Mouse (Mus musculus) heart, postnatal 36 days (tissue): ENCODE results near the gene Map3k4. TPM values are rescaled to one million over a fixed set of nuclear protein-coding genes. Genes with fewer than 3 reads are reported as not detected.

Experiments used
- DNase-seq, 2 experiments: peaks; one replicate each; pipeline ENCODE4 v3.0.0; 2021 to 2022
- intact Hi-C: fragments of 180-260 bp; cut with DNase I; formaldehyde crosslinking; loops from one replicate; pipeline ENCODE4 v1.15.1; 2025
- total RNA-seq, 2 experiments: library from RNA; stranded (reverse); gene quantifications; 2 replicates each; pipeline ENCODE4 v1.2.3; 2021

Map3k4 gene
- total RNA-seq, 2 experiments from 2014 or later: 45.8 to 46.6 TPM

GRCm38 (mm10) chr17:12275756-12276155 is 42.8 kb downstream of the Map3k4 start:
- intact Hi-C loops: no loop called here
- no peak for DNase-seq

- DNase-seq: no peak
- intact Hi-C loops: no loop called here
Observed at GRCm38 (mm10) chr17:12273032-12273431, 45.6 kb downstream of the Map3k4 start.

GRCm38 (mm10) chr17:12271805-12272204 is 46.8 kb downstream of the Map3k4 start:
- no peak for DNase-seq
- intact Hi-C loops: no loop called here

- DNase-seq: no peak
- intact Hi-C loops: no loop called here
Observed at GRCm38 (mm10) chr17:12268538-12268937, 50.1 kb downstream of the Map3k4 start.

DNA sequence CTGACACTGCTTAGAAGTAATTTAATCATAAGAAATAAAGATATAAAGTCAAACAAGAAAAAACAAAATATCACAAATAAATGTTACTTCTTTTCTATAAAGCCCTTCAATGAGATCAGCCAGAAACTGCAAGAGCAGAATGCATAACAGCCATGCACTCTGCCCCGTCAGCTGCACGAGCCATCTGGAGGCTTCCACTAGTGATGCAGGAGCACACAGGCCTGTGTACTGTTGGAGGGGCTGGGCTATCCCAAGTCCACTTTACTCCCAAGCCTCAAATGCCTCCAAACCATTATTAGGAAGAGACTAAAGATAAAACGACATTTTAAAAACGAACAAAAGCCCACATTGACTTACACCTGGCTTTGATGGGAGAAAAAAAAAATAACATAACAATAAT is 50.5 kb downstream of the Map3k4 start:
- intact Hi-C loops: no loop called here
- DNase-seq: no peak

GRCm38 (mm10) chr17:12265969-12266925 is 52.3 kb downstream of the Map3k4 start:
- DNase-seq: peak; percentile 31 to 47
- intact Hi-C loops: loop anchor here (1.0 kb wide), 2 partner anchors 101 to 106 kb away; no protein-coding TSS in a partner anchor

- intact Hi-C loops: no loop called here
- no peak for DNase-seq
Observed at GRCm38 (mm10) chr17:12264293-12264692, 54.3 kb downstream of the Map3k4 start.

DNA sequence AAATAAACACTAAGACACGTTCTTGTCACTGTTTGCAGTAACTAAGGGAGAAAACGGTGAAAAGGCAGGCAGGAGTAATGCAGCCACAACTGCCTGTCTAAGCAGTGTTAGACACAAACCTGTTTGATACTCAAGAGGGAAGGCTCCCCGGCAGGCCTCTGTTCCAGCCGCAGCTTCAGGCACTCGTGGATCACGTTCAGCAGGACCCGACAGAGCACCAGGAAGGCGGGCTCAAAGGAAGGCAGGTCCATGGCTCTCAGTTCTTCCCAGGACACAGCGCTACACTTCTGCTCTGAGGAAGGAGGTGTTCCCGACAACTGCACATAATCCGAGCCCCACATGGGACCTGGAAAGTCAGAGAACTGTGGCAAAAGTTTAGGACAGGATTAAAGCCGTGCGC is 54.8 kb downstream of the Map3k4 start:
- intact Hi-C loops: no loop called here
- no peak for DNase-seq

DNA sequence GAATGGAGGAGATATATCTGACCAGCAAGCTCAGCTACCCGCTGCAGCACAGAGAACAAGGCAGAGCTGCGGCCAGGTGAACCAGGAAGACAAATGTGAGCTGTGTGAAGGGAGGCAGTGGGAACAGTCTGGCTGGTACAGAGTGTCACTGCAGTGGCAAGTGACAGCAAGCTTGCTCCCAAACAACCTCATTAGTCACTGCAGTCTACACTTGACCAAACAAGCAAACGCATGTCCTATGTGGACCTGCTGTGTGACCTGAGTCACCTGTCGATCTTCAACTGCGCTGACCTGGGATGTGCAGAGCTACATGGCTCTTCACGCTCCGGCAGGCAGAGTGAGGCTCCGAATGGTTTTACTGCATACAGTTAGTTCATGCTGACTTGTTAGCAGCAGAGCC is 55.7 kb downstream of the Map3k4 start:
- DNase-seq: no peak
- intact Hi-C loops: no loop called here

- no peak for DNase-seq
- intact Hi-C loops: no loop called here
Observed at GRCm38 (mm10) chr17:12261887-12262286, 56.7 kb downstream of the Map3k4 start.

- intact Hi-C loops: no loop called here
- no peak for DNase-seq
Observed at GRCm38 (mm10) chr17:12261376-12261775, 57.2 kb downstream of the Map3k4 start.

DNA sequence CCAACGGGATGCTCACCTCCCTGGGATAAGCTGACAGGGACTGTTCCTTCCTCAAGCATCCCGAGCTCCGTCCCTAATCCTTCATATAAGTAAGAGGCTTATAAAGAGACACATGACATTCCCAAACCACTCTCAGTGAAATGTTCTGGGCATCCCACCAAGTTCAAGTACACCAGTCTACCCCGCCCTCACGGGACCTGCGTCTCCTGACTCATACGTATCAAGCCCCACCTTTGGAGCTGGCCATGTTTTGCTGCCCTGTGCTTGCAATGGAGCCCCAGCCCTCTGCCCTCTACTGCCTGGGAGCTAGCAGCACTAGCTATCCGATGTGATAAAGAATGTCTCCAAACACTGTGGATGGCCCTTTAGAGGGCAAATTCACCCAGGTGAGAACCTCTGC is 58.6 kb downstream of the Map3k4 start:
- intact Hi-C loops: no loop called here
- DNase-seq: no peak

GRCm38 (mm10) chr17:12258517-12258916 is 60.1 kb downstream of the Map3k4 start:
- intact Hi-C loops: no loop called here
- DNase-seq: no peak

DNA sequence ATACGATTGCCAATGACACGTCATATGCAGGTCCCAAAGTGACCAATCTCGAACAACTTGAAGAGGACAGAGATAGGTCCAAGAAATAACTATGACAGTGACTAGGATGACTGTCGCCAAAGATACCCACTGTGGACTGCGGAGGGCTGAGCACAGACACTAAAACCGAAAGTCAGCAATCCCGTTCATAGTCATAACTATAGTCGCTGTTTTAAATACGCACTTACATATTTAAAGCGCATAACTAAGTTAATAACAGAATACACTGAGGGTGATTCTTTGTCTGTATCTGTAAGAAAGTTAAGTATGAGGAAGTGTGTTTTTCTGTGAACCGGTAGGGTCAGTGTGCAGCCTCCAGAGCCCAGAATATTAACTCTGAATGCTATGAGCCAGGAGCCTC is 62.5 kb downstream of the Map3k4 start:
- intact Hi-C loops: no loop called here
- DNase-seq: no peak

DNA sequence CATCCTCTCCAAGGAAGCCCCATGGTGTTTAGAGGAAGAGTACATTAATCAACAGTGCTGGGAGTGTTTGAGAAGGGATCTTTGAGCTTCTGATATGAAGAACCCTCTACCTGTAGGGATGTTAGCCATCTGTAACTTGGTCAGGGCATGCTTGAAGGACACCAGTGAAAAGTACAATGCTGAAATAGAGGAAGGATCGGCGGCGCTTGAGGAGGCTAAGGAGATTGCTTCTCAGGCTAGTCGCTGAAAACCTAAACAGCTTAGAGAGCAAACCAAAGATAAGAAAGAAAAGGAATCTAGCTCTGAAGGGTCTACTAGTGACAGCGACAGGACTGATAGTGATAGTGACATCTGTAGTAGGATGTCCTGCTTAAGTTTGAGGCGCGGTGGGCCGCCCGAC is 68.0 kb downstream of the Map3k4 start:
- intact Hi-C loops: no loop called here
- DNase-seq: no peak

DNA sequence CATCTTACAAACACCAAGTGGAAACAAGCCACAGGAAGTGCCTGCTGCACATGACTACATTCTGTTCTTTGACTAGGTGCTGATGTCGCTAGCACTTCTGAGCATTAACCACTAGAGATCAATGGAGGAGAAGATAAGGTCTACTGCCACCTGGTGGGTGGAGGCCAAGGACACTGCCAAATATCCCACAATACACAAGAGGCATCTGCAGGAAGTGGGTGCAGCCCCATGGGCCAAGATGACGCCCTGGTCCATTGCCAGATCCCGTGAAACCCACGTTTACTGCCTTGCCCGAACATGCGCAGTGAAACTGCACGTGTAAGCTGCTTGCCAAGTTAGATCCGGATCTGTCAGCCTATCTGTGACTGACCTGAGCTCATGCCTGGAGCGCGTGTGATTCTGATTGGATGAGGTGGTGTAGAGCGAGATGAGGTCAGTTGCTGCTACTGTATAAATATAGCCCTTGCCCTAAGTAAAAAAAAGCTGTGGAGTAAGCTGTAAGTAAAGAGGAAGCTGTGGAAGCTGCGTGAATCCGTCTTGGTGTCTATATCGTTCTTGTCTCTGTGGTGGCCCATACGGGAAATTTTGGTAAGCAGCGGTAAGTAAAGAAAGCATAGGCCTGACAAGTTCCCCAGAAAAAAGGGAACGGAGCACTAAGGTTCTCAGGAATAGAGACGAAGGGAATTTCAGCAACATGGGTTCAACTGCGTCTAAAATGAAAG is 68.7 kb downstream of the Map3k4 start:
- intact Hi-C loops: no loop called here

DNA sequence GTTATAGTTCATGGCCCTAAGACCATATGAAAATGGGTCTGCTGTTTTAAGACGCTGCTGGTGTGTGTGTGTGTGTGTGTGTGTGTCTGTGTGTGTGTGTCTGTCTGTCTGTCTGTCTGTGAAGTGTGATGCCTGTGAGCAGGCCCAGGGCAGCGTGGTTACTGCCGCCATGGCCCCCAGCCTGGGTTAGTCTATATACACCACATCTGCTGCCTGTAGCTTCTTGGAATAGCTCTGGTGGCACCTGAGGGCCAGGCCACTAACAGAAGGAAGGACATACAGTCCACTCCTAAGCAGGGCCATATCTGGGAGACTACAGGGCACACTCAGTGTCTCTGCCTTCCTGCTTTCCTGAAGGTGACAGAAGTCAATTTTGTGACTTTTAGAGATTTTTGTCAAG is 77.9 kb downstream of the Map3k4 start:
- DNase-seq: no peak
- intact Hi-C loops: no loop called here

More for the DNA sequence above, 68.7 kb downstream of the Map3k4 start:
- peak; percentile 12 to 32 for DNase-seq

DNA sequence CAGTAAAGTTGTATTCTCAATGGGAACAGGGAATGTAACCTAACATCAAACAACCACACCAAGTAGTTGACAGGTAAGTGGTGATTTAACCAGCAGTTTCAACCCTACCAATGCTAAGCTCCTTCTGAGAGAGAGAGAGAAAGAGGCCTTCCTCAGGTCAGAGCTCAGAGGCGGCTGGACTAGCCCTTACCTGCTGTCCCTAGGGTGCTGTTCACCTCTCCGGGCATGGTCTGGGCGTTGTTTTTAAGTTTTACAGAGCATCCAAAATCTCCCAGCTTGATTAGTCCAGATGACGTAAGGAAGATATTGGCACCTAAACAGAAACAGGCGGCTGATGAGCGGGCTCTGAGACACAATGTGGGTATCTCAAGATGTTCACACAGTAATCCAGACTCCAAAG is 85.9 kb downstream of the Map3k4 start:
- DNase-seq: no peak
- intact Hi-C loops: no loop called here

GRCm38 (mm10) chr17:12231087-12231486 is 87.5 kb downstream of the Map3k4 start:
- intact Hi-C loops: no loop called here

GRCm38 (mm10) chr17:12230167-12230566 is 88.4 kb downstream of the Map3k4 start:
- intact Hi-C loops: no loop called here
- DNase-seq: no peak

More at GRCm38 (mm10) chr17:12231087-12231486, 87.5 kb downstream of the Map3k4 start:
- DNase-seq: no peak

GRCm38 (mm10) chr17:12229756-12230155 is 88.8 kb downstream of the Map3k4 start:
- intact Hi-C loops: no loop called here
- DNase-seq: no peak

DNA sequence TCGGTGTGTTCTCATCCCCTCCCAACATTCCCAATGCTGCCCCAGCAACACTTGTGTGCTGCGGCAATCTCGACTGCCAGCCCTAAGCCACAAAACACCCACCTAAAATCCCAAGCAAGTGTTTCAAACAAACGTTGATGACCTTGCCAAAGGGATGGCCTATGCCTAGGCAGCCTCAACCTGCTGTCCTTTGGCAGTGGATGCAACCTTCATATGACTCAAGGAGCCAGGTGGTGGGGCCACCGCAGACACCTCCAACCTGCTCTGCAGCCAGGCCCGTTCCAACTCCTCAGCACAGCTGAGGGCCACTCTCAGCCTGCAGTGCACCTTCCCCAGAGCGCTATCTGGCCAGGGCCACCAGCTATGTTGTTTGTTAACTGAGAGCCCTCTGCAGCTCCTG is 90.1 kb downstream of the Map3k4 start:
- intact Hi-C loops: no loop called here

More for the DNA sequence above, 90.1 kb downstream of the Map3k4 start:
- DNase-seq: no peak
